Mouse (Mus musculus): ENCODE data around the gene Fbxw2. TPM values are rescaled to one million over a fixed set of nuclear protein-coding genes. Genes with fewer than 3 reads are reported as not detected.

The Fbxw2 gene
- polyA plus RNA-seq, 1 experiment = 82.0 TPM

DNA sequence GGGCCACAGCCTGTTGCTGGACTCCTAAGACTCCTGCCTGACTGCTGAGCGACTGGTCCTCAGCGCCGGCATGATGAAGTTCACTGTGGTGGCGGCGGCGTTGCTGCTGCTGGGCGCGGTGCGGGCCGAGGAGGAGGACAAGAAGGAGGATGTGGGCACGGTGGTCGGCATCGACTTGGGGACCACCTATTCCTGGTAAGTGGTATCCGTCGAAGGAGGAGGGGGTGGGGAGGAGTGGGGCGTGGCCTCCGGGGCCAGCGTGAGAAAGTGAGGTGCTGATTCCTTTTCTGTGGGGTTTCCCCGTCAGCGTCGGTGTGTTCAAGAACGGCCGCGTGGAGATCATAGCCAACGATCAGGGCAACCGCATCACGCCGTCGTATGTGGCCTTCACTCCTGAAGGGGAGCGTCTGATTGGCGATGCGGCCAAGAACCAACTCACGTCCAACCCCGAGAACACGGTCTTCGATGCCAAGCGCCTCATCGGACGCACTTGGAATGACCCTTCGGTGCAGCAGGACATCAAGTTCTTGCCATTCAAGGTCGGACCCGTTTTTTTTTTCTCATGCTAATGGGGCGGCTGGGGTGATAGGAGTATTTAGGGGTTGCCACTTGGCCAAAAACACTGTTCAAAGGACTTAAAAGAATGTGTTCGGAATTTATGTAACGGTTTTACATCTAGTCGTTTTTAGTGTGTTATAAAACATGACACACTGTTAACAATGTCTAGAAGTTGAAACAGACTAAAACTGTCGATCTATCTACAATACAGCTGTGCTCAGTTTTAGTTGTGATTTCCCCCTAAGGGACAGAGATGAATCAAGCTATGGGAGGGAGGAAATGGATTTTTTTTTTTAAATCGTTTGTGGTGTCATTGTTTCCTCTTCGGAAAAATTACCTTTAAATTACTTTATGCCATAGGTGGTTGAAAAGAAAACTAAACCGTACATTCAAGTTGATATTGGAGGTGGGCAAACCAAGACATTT lies 53.6 kb downstream of the Fbxw2 start:
- Histone ChIP-seq H3K4me1 (ENCODE audit: control insufficient read depth, insufficient read depth, low read length) (peaks cover 2% of the 10 kb centered on the region), H3K4me3 (ENCODE audit: low read depth, low read length) (peak overlapping the region; percentile 92)
- TF ChIP-seq CTCF (IDR thresholded peaks at IDR 0.05; ENCODE audit: low read depth, low read length) = no peak
- no peak for TF ChIP-seq EP300 (IDR thresholded peaks at IDR 0.05; ENCODE audit: insufficient read depth, low read depth, low read length)
- no peak for TF ChIP-seq POLR2A (IDR thresholded peaks at IDR 0.05; ENCODE audit: insufficient read depth, low read length)

DNA sequence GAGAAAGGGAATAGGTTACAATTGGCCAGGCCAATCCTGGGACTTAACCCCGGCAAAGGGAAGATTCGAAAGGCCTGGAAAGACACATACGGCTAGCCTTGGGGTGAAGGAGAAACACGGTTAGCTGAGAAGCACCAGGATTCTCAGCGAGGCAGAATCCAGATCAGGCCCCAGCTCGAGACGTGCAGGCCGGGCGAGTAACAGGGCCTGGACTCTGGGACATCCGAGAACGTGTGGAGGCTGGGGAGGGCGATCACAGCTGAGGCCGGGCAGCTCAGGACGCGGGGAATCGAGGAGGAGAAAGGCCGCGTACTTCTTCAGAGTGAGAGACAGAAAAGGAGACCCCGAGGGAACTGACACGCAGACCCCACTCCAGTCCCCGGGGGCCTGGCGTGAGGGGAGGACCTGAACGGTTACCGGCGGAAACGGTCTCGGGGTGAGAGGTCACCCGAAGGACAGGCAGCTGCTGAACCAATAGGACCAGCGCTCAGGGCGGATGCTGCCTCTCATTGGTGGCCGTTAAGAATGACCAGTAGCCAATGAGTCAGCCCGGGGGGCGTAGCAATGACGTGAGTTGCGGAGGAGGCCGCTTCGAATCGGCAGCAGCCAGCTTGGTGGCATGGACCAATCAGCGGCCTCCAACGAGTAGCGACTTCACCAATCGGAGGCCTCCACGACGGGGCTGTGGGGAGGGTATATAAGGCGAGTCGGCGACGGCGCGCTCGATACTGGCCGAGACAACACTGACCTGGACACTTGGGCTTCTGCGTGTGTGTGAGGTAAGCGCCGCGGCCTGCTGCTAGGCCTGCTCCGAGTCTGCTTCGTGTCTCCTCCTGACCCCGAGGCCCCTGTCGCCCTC lies 54.5 kb downstream of the Fbxw2 start, which contains the start of gene Hspa5:
Gene Hspa5, plus strand, starts transcription at position 603 of the 859 bp plus-strand sequence.
- Histone ChIP-seq H3K9ac (ENCODE audit: low read depth, poor library complexity, severe bottlenecking) (peak within 1 kb of the TSS; percentile 86), H3K4me1 (ENCODE audit: control insufficient read depth, insufficient read depth, low read length) (peaks cover 2% of the 10 kb centered on the region), H3K27ac (ENCODE audit: insufficient read depth, low read length) (peak within 1 kb of the TSS; percentile 55), H3K27me3 (ENCODE audit: control insufficient read depth, insufficient read depth, low read length, poor library complexity, severe bottlenecking) (no peaks in the 10 kb centered on the region), H3K36me3 (ENCODE audit: control insufficient read depth, insufficient read depth, low read length, poor library complexity, severe bottlenecking) (peaks cover 39% of the 10 kb centered on the region), H3K4me3 (ENCODE audit: low read depth, low read length) (peak within 1 kb of the TSS; percentile 97), H3K9me3 (replicated peaks; ENCODE audit: control insufficient read depth, insufficient read depth, low read length, poor library complexity, severe bottlenecking) (no peaks in the 10 kb centered on the region)
- TF ChIP-seq POLR2A (IDR thresholded peaks at IDR 0.05; ENCODE audit: insufficient read depth, low read length) (peak; percentile 99), EP300 (IDR thresholded peaks at IDR 0.05; ENCODE audit: insufficient read depth, low read depth, low read length) (peak; percentile 52; the same call in 1 of the 2 replicates), CTCF (IDR thresholded peaks at IDR 0.05; ENCODE audit: low read depth, low read length) (no peak)

More for the DNA sequence above, 53.6 kb downstream of the Fbxw2 start:
- Histone ChIP-seq H3K27ac (ENCODE audit: insufficient read depth, low read length) (no peak overlapping the region), H3K9ac (ENCODE audit: low read depth, poor library complexity, severe bottlenecking) (peak overlapping the region; percentile 73), H3K9me3 (replicated peaks; ENCODE audit: control insufficient read depth, insufficient read depth, low read length, poor library complexity, severe bottlenecking) (no peaks in the 10 kb centered on the region), H3K36me3 (ENCODE audit: control insufficient read depth, insufficient read depth, low read length, poor library complexity, severe bottlenecking) (peaks cover 46% of the 10 kb centered on the region), H3K27me3 (ENCODE audit: control insufficient read depth, insufficient read depth, low read length, poor library complexity, severe bottlenecking) (no peaks in the 10 kb centered on the region)

DNA sequence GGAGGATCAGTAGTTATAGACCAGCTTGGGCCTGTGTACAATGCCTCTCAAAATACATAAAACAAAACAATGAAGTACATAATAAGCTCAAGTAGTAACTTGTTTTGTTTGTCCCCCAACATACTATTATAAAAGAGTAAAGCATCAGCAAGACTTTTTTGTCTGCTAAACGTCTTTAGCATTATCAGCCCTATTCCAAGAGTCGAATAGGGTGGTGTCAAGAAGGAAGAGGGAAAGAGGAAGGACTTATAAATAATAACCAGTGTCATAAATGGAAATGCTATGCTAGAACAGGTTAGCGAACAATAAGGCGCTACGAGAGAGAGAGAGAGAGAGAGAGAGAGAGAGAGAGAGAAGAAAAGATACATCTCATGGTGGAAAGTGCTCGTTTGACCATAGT lies 55.2 kb downstream of the Fbxw2 start:
- TF ChIP-seq EP300 (IDR thresholded peaks at IDR 0.05; ENCODE audit: insufficient read depth, low read depth, low read length) (no peak), POLR2A (IDR thresholded peaks at IDR 0.05; ENCODE audit: insufficient read depth, low read length) (no peak), CTCF (IDR thresholded peaks at IDR 0.05; ENCODE audit: low read depth, low read length) (no peak)
- H3K9ac ChIP-seq (ENCODE audit: low read depth, poor library complexity, severe bottlenecking) = peak overlapping the region; percentile 86
- H3K36me3 ChIP-seq (ENCODE audit: control insufficient read depth, insufficient read depth, low read length, poor library complexity, severe bottlenecking) = peaks cover 32% of the 10 kb centered on the region
- H3K4me1 ChIP-seq (ENCODE audit: control insufficient read depth, insufficient read depth, low read length) = peaks cover 2% of the 10 kb centered on the region
- no peaks in the 10 kb centered on the region for H3K9me3 ChIP-seq (replicated peaks; ENCODE audit: control insufficient read depth, insufficient read depth, low read length, poor library complexity, severe bottlenecking)
- H3K27ac ChIP-seq (ENCODE audit: insufficient read depth, low read length) = peak overlapping the region; percentile 55
- H3K4me3 ChIP-seq (ENCODE audit: low read depth, low read length) = peak overlapping the region; percentile 97
- no peaks in the 10 kb centered on the region for H3K27me3 ChIP-seq (ENCODE audit: control insufficient read depth, insufficient read depth, low read length, poor library complexity, severe bottlenecking)

DNA sequence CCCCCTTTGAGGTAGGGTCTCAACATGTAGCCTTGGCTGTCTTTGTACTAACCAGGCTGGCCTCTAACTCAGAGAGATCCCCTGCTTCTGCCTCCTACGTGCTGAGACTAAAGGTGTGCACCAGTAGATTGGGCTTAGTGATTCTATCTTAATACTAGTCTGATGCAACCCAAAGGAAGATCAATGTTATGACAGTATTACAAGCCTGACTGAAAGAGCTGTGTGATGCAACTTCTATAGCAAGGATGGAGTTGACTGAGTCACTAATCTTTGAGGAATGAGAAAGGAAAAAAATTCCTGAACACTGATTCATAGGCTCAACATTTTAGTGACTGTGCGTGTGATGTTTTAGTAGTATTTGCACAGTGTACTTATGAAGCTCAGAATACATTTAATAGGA lies 56.1 kb downstream of the Fbxw2 start:
- no peak overlapping the region for H3K4me3 ChIP-seq (ENCODE audit: low read depth, low read length)
- peaks cover 24% of the 10 kb centered on the region for H3K36me3 ChIP-seq (ENCODE audit: control insufficient read depth, insufficient read depth, low read length, poor library complexity, severe bottlenecking)
- H3K27me3 ChIP-seq (ENCODE audit: control insufficient read depth, insufficient read depth, low read length, poor library complexity, severe bottlenecking) = no peaks in the 10 kb centered on the region
- H3K9ac ChIP-seq (ENCODE audit: low read depth, poor library complexity, severe bottlenecking) = no peak overlapping the region
- no peaks in the 10 kb centered on the region for H3K9me3 ChIP-seq (replicated peaks; ENCODE audit: control insufficient read depth, insufficient read depth, low read length, poor library complexity, severe bottlenecking)
- no peak for TF ChIP-seq CTCF (IDR thresholded peaks at IDR 0.05; ENCODE audit: low read depth, low read length)
- no peak for TF ChIP-seq POLR2A (IDR thresholded peaks at IDR 0.05; ENCODE audit: insufficient read depth, low read length)
- TF ChIP-seq EP300 (IDR thresholded peaks at IDR 0.05; ENCODE audit: insufficient read depth, low read depth, low read length) = no peak
- H3K27ac ChIP-seq (ENCODE audit: insufficient read depth, low read length) = no peak overlapping the region
- peaks cover 2% of the 10 kb centered on the region for H3K4me1 ChIP-seq (ENCODE audit: control insufficient read depth, insufficient read depth, low read length)

DNA sequence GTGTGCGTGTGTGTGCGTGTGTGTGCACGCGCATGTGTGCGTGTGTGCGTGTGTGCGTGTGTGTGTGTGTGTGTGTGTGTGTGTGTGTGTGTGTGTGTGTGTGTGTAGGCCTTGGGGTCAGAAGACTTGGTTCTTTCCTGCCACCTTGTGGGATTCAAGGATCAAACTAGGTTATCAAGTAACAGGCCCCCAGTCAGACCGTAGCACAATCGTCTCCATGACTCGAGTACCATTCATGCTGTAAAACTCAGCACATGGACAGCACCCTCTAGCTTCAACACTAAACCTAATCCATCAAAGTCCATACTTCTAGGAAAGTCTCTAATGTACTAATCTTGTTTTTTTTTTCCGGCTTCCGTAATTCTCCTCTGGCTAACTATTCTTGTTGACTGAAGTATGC lies 61.3 kb downstream of the Fbxw2 start:
- TF ChIP-seq POLR2A (IDR thresholded peaks at IDR 0.05; ENCODE audit: insufficient read depth, low read length) = no peak
- no peak for TF ChIP-seq CTCF (IDR thresholded peaks at IDR 0.05; ENCODE audit: low read depth, low read length)
- no peak for TF ChIP-seq EP300 (IDR thresholded peaks at IDR 0.05; ENCODE audit: insufficient read depth, low read depth, low read length)
- H3K9ac ChIP-seq (ENCODE audit: low read depth, poor library complexity, severe bottlenecking) = no peak overlapping the region
- no peak overlapping the region for H3K27ac ChIP-seq (ENCODE audit: insufficient read depth, low read length)
- H3K4me1 ChIP-seq (ENCODE audit: control insufficient read depth, insufficient read depth, low read length) = no peaks in the 10 kb centered on the region
- H3K4me3 ChIP-seq (ENCODE audit: low read depth, low read length) = no peak overlapping the region
- H3K9me3 ChIP-seq (replicated peaks; ENCODE audit: control insufficient read depth, insufficient read depth, low read length, poor library complexity, severe bottlenecking) = no peaks in the 10 kb centered on the region
- no peaks in the 10 kb centered on the region for H3K36me3 ChIP-seq (ENCODE audit: control insufficient read depth, insufficient read depth, low read length, poor library complexity, severe bottlenecking)
- H3K27me3 ChIP-seq (ENCODE audit: control insufficient read depth, insufficient read depth, low read length, poor library complexity, severe bottlenecking) = no peaks in the 10 kb centered on the region
